Mouse (Mus musculus) neural tube, embryonic 10.5 days (tissue): ENCODE measurements at regions not wholly inside any gene's neighbourhood (a gene's known extent, or its start where the extent isn't known, plus 50 kb on each side); places are given as distances from the start of the nearest gene placed in this dataset.
A peak's percentile ranks its signal among the peaks of the same experiment; 100 is the strongest.

Source experiments
- DNase-seq: peaks from one replicate; pipeline ENCODE4 v3.0.0-alpha.2; 2017; ENCODE audit warnings: low spot score; ENCODE audit errors: extremely low spot score

DNA sequence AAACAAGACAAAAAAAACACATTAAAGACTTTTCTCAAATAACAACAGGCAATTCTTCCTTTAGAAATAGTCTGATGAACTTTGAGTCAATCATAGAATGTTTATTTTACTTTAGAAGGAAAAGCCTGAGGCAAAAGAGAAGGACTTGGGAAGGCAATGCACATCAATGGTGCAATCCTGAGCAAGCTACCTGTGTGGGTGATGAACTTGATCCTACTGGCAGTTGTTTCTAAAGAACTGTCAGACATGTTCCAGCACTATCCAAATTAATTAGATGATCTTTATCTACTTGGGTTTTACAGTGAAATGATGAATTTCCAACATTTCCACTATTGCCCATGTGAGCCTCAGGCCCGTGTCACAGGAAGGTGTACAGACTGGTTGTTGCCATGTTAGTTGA is 87.9 kb upstream of the Etaa1 start:
- no peak for DNase-seq

DNA sequence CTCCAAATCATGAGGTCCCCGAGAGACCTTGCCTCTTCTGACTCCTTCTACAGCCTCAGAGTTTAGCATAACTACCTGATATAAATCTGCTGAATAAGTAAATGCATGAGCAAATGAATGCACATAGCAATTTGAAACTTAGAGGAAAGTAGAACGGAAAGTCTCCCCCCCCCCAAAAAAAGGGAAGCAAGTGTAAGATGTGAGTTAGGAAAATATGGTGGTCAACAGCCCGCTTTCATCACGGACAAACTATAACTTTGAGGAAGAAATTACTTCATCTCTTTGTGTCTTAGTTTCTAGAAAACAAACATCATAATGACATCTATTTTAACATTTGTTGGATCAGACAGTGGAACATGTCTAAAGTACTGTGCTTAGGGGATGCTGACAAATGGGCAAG is 77.4 kb upstream of the Etaa1 start:
- DNase-seq = no peak

DNA sequence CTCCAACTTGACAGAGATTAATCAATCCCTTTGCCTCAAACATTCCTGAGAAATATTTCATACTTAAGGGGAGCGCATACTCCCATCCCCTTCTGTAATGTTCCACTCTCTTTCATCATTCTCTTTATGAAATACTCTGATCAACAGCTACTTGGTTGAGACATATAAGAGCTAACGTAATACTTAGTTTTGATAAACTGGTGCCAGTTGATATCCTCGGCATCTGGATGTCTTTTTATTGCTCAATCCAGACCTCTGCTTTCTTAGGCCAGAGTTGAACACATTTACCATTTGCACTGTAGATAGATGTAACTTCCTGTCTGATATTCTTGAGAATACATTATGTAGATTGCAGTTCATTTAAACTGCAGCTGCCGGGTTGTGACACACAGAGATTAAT is 68.4 kb upstream of the Etaa1 start:
- DNase-seq = no peak

DNA sequence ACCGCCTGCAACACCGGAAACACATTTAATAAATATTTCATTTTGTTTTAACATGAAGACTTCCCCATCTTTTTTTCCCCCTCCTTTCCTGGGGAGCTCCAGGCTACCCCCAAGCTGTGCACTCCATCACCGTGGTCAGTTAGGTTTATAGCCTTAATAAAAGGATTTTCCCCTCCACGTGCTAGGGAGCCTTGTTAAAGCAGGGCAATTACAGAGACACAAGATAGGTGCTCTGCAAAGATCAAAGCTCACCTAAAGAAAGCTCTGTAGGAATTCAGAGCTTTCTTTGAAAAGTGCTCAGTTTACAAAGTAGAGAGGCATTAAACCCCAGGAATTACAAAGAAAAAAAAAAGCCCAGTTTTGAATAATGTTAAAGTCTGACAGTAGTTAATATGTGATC is 61.6 kb upstream of the Etaa1 start:
- peak; percentile 19 for DNase-seq

DNA sequence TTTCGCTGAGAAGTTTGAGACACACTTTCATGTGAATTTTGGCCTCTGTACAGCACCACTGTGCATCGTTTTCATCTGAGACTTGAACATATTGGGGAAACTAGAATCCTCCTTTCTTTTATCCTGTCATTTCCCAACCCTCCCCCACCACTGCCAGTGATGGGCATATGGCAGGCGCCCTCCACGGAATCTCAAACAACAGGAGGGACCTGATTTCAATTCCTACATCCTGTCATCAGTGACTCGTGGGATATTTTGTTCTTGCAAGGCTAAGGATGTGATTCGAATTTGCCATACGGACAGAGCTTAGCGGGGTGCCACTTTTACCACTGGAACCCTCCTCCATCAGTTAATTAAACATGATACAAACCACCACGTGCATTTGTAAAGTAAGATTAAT is 60.9 kb upstream of the Etaa1 start:
- DNase-seq = peak; percentile 29

DNA sequence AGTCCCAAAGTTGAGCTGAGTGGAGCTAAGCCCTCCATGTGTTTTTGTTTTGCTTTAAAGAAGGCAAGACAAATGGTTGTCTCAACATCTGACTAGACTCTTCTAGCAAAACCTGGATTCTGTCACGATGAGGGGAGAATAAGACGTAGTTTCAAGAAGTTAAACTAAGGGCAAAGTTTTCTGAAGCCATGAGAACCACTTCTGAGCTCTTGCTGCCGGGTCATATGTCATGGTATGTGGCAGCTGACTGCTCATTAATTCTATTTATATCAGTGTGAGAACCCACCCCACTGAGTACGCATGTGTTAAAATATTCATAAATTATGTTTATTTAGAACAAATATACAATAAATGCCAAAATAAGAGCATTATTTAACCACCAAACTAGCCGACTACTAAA is 58.4 kb upstream of the Etaa1 start:
- no peak for DNase-seq

DNA sequence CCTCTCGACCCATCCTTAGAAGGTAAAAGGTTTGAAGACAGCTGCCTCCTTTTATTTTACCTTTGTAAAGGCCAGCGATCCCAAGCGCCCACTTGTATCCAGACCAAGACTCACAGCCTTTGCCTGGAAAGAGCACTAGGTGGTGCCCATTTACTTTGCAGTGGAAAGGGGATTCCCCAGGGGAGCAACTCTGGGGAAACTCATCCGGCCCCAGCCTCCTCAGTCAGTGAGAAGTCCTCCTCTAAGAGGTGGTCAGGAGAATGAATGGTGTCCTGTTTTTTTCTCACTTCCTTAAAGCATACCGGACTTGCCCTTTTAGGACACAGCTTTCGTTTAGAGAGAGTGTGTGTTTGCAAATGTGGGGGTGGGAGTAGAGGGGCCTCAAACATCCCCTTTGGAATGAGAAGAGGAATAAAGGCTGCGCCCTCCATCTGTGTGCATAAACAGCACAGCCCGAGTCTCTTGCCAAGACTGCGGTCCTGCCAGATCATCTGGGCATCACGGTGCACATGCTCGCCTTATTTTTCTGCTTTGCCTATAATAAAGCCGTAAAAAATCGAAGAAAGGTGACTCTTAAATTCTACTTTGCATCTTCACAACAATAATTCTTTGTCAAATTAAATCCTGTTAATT is 57.5 kb upstream of the Etaa1 start:
- DNase-seq = peak; percentile 71

DNA sequence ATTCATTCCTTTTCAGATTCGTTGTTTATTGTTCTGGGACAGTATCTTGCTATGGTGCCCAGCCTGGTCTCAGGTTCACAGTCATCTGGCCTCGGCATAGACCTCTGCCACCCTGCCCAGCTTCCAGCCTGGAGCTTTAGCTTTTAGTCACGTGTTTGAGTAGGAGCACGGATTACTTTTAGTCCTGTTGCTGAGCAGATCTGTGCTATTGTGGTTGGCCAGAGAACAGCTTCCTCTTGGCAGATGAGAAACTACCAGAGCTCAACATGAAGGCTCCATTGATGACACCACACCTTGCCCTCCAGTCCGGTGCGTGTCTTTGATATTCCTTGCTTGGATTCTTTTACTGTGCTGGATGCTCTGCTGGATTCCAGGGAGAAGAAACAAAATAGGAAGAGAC is 54.5 kb upstream of the Etaa1 start:
- no peak for DNase-seq
